Mouse (Mus musculus) CH12F3 (cell line): ENCODE results near the gene Lemd2.

Source experiments
- in situ Hi-C: fragments of 300-500 bp; cut with MboI; formaldehyde crosslinking; loops from 2 replicates; pipeline ENCODE4 v1.14.3; 2020; ENCODE audit warnings: low sequenced_read_pairs

The Lemd2 gene

GRCm38 (mm10) chr17:27191189-27191588, 13.1 kb downstream of the Lemd2 start:
- in situ Hi-C loops, result no loop called here

GRCm38 (mm10) chr17:27189640-27190216, 14.5 kb downstream of the Lemd2 start:
- in situ Hi-C loops, result loop anchor here (10.0 kb wide), 1 partner anchor 325 kb away; no protein-coding TSS in a partner anchor

GRCm38 (mm10) chr17:27188883-27189282, 15.4 kb downstream of the Lemd2 start:
- in situ Hi-C loops, result loop anchor here (10.0 kb wide), 1 partner anchor 326 kb away; no protein-coding TSS in a partner anchor

- in situ Hi-C loops, result loop anchor here (10.0 kb wide), 1 partner anchor 328 kb away; no protein-coding TSS in a partner anchor
Observed at GRCm38 (mm10) chr17:27187059-27187458, 17.2 kb downstream of the Lemd2 start.

GRCm38 (mm10) chr17:27186068-27186467, 18.2 kb downstream of the Lemd2 start:
- in situ Hi-C loops, result loop anchor here (10.0 kb wide), 1 partner anchor 329 kb away; no protein-coding TSS in a partner anchor

- in situ Hi-C loops, result loop anchor here (10.0 kb wide), 1 partner anchor 331 kb away; no protein-coding TSS in a partner anchor
Observed at GRCm38 (mm10) chr17:27183667-27184292, 20.5 kb downstream of the Lemd2 start.

- in situ Hi-C loops, result loop anchor here (10.0 kb wide), 1 partner anchor 332 kb away; no protein-coding TSS in a partner anchor
Observed at GRCm38 (mm10) chr17:27182401-27182800, 21.9 kb downstream of the Lemd2 start.

GRCm38 (mm10) chr17:27181666-27182065, 22.6 kb downstream of the Lemd2 start:
- in situ Hi-C loops, result loop anchor here (10.0 kb wide), 1 partner anchor 333 kb away; no protein-coding TSS in a partner anchor

GRCm38 (mm10) chr17:27179681-27180280, 24.5 kb downstream of the Lemd2 start:
- in situ Hi-C loops, result loop anchor here (10.0 kb wide), 1 partner anchor 335 kb away; no protein-coding TSS in a partner anchor

- in situ Hi-C loops, result no loop called here
Observed at GRCm38 (mm10) chr17:27178427-27179177, 25.7 kb downstream of the Lemd2 start.

GRCm38 (mm10) chr17:27178019-27178418, 26.2 kb downstream of the Lemd2 start:
- in situ Hi-C loops, result no loop called here

GRCm38 (mm10) chr17:27176754-27177153, 27.5 kb downstream of the Lemd2 start:
- in situ Hi-C loops, result no loop called here

GRCm38 (mm10) chr17:27176287-27176686, 28.0 kb downstream of the Lemd2 start:
- in situ Hi-C loops, result no loop called here

- in situ Hi-C loops, result no loop called here
Observed at GRCm38 (mm10) chr17:27175196-27175874, 28.9 kb downstream of the Lemd2 start.

GRCm38 (mm10) chr17:27173715-27174114, 30.6 kb downstream of the Lemd2 start:
- in situ Hi-C loops, result no loop called here

GRCm38 (mm10) chr17:27172459-27172858, 31.8 kb downstream of the Lemd2 start:
- in situ Hi-C loops, result no loop called here

GRCm38 (mm10) chr17:27171121-27171520, 33.1 kb downstream of the Lemd2 start:
- in situ Hi-C loops, result no loop called here

GRCm38 (mm10) chr17:27169952-27170695, 34.1 kb downstream of the Lemd2 start:
- in situ Hi-C loops, result no loop called here

- in situ Hi-C loops, result no loop called here
Observed at GRCm38 (mm10) chr17:27168569-27168968, 35.7 kb downstream of the Lemd2 start.

GRCm38 (mm10) chr17:27167545-27167944, 36.7 kb downstream of the Lemd2 start, which contains the start of gene Ip6k3:
Ip6k3 (minus strand) TSS chr17:27167795.
- in situ Hi-C loops, result no loop called here
